32 mouse cellular contexts compared by ENCODE assay signal in genomic region chr8:122428163-122428562, GRCm38 (mm10). TPM values are rescaled to one million over a fixed set of nuclear protein-coding genes. Genes with fewer than 3 reads are reported as not detected.
DNase-seq lines count a peak whose midpoint lies in the region; ATAC-seq and TF ChIP-seq lines count a peak whose summit lies in the region.
"Had no signal": no experiment of that assay in that cellular context is flagged by ENCODE, and none has a peak within 500 bp of the region (broad histone marks: within the 10 kb centered on the region; RNA-seq: fewer than 3 reads in every experiment).

No protein-coding gene starts in this region.

- H3K36me3 ChIP-seq in liver, postnatal 0 days (replicated peaks; ENCODE audit: insufficient read depth, low read length), result peaks cover 19% of the 10 kb centered on the region
- H3K36me3 ChIP-seq in liver, embryonic 12.5 days, result peaks cover 12% of the 10 kb centered on the region; the same call in 1 of the 2 replicates
- peaks cover 33% of the 10 kb centered on the region for H3K36me3 ChIP-seq in spleen, adult 2 months (ENCODE audit: control insufficient read depth, insufficient read depth, low read length)
- peaks cover 17% of the 10 kb centered on the region for H3K36me3 ChIP-seq in splenic B cell, adult 2 months (ENCODE audit: control insufficient read depth, insufficient read depth, low read length, poor library complexity, severe bottlenecking)
- no peaks in the 10 kb centered on the region for H3K36me3 ChIP-seq in forebrain, embryonic 15.5 days
- H3K36me3 ChIP-seq: embryonic facial prominence, embryonic 12.5 days had no signal

- peak overlapping the region; percentile 24; the same call in 1 of the 2 replicates for H3K27ac ChIP-seq in liver, postnatal 0 days (ENCODE audit: low read depth)
- H3K27ac ChIP-seq in liver, embryonic 12.5 days, result no peak overlapping the region
- H3K27ac ChIP-seq in spleen, adult 2 months (ENCODE audit: insufficient read depth, low read length), result peak overlapping the region; percentile 80
- peak overlapping the region; percentile 63 for H3K27ac ChIP-seq in bone marrow, adult 2 months (ENCODE audit: control insufficient read depth, insufficient read depth, low read depth, low read length, poor library complexity)
- H3K27ac ChIP-seq in forebrain, embryonic 15.5 days (replicated peaks), result no peak overlapping the region
- H3K27ac ChIP-seq: embryonic facial prominence, embryonic 12.5 days; embryonic facial prominence, embryonic 15.5 days; heart, adult 2 months; heart, embryonic 10.5 days; heart, embryonic 13.5 days; hindbrain, embryonic 14.5 days; hindbrain, postnatal 0 days had no signal

- TF ChIP-seq CTCF in liver, postnatal 0 days (IDR thresholded peaks at IDR 0.05; ENCODE audit: low read depth), result no peak
- TF ChIP-seq CTCF in spleen, adult 2 months (IDR thresholded peaks at IDR 0.05; ENCODE audit: extremely low read depth, insufficient read depth, insufficient read length, insufficient replicate concordance), result no peak
- TF ChIP-seq CTCF in bone marrow, adult 2 months (IDR thresholded peaks at IDR 0.05; ENCODE audit: control insufficient read depth, insufficient read depth, low read length), result no peak

- TF ChIP-seq POLR2A in spleen, adult 2 months (IDR thresholded peaks at IDR 0.05; ENCODE audit: low read depth, low read length), result no peak
- no peak for TF ChIP-seq POLR2A in bone marrow, adult 2 months (IDR thresholded peaks at IDR 0.05; ENCODE audit: borderline replicate concordance, control insufficient read depth, low read depth, low read length)

- H3K27me3 ChIP-seq in liver, postnatal 0 days (ENCODE audit: insufficient read depth, low read length), result no peaks in the 10 kb centered on the region
- H3K27me3 ChIP-seq in liver, embryonic 12.5 days (replicated peaks), result no peaks in the 10 kb centered on the region; the same call in 1 of the 2 replicates
- no peaks in the 10 kb centered on the region for H3K27me3 ChIP-seq in spleen, adult 2 months (ENCODE audit: control insufficient read depth, insufficient read depth, low read length)
- H3K27me3 ChIP-seq in splenic B cell, adult 2 months (ENCODE audit: control insufficient read depth, insufficient read depth, low read length, poor library complexity, severe bottlenecking), result no peaks in the 10 kb centered on the region
- H3K27me3 ChIP-seq in forebrain, embryonic 15.5 days, result no peaks in the 10 kb centered on the region
- H3K27me3 ChIP-seq: CH12.LX; embryonic facial prominence, embryonic 12.5 days; embryonic facial prominence, embryonic 15.5 days; heart, embryonic 13.5 days had no signal

- peak overlapping the region; percentile 26; the same call in 1 of the 2 replicates for H3K4me2 ChIP-seq in liver, postnatal 0 days (ENCODE audit: low read depth, low read length)
- H3K4me2 ChIP-seq in liver, embryonic 12.5 days, result no peak overlapping the region
- no peak overlapping the region for H3K4me2 ChIP-seq in forebrain, embryonic 15.5 days (replicated peaks)
- H3K4me2 ChIP-seq: embryonic facial prominence, embryonic 12.5 days; embryonic facial prominence, embryonic 15.5 days; heart, embryonic 13.5 days; hindbrain, embryonic 14.5 days had no signal

- 64% methylated on average over 9 of the region's 9 CpGs for WGBS in liver, postnatal 0 days (ENCODE audit: insufficient replicate concordance)
- WGBS in liver, embryonic 12.5 days (ENCODE audit: insufficient replicate concordance), result 62% methylated on average over 9 of the region's 9 CpGs
- 45% methylated on average over 9 of the region's 9 CpGs for WGBS in spleen, adult 2 months
- 35% methylated on average over 9 of the region's 9 CpGs for WGBS in bone marrow, adult 2 months
- WGBS in forebrain, embryonic 15.5 days, result 91% methylated on average over 9 of the region's 9 CpGs

- no peak for DNase-seq in liver, postnatal 0 days
- peak in 1 of 2 experiments; percentile 58 for DNase-seq in spleen, adult 2 months (ENCODE audit: low read depth in 1 of 2, low spot score in 2 of 2)
- DNase-seq in spleen, adult 12 weeks (ENCODE audit: low spot score), result no peak
- peak; percentile 77 for DNase-seq in splenic B cell, adult 2 months (ENCODE audit: low read depth, low spot score)
- no peak for DNase-seq in yolk sac, embryonic 10.5 days (ENCODE audit: low spot score)
- DNase-seq: adrenal gland, postnatal 10 days; adrenal gland, postnatal 36 days; cerebellum, adult 11 months; cerebellum, adult 2 months; cerebellum, adult 9-11 months; cerebellum, postnatal 25 days; gastrocnemius, postnatal 10 days; gastrocnemius, postnatal 36 days; heart, postnatal 14 days; heart, postnatal 4 days had no signal

- peaks cover 21% of the 10 kb centered on the region for H3K4me1 ChIP-seq in liver, postnatal 0 days (ENCODE audit: insufficient read depth)
- H3K4me1 ChIP-seq in liver, embryonic 12.5 days, result peaks cover 33% of the 10 kb centered on the region
- peaks cover 25% of the 10 kb centered on the region; the same call in 1 of the 2 replicates for H3K4me1 ChIP-seq in spleen, adult 2 months (ENCODE audit: control insufficient read depth, insufficient read depth, insufficient read length)
- H3K4me1 ChIP-seq in bone marrow, adult 2 months (ENCODE audit: control insufficient read depth, insufficient read depth, low read length), result peaks cover 5% of the 10 kb centered on the region; the same call in 1 of the 2 replicates
- peaks cover 11% of the 10 kb centered on the region for H3K4me1 ChIP-seq in forebrain, embryonic 15.5 days

- no peak for TF ChIP-seq EP300 in liver, postnatal 0 days (IDR thresholded peaks at IDR 0.05; ENCODE audit: low read depth)

- H3K4me3 ChIP-seq in liver, postnatal 0 days (ENCODE audit: low read depth, low read length), result no peak overlapping the region
- no peak overlapping the region for H3K4me3 ChIP-seq in liver, embryonic 12.5 days
- H3K4me3 ChIP-seq in spleen, adult 2 months (ENCODE audit: extremely low read depth, insufficient read depth, insufficient read length), result peak overlapping the region; percentile 10; the same call in 1 of the 2 replicates
- H3K4me3 ChIP-seq in bone marrow, adult 2 months (replicated peaks; ENCODE audit: control insufficient read depth, low read depth, low read length), result no peak overlapping the region
- H3K4me3 ChIP-seq in forebrain, embryonic 15.5 days, result no peak overlapping the region
- H3K4me3 ChIP-seq: embryonic facial prominence, embryonic 12.5 days; embryonic facial prominence, embryonic 15.5 days; heart, adult 2 months; heart, embryonic 10.5 days; heart, embryonic 13.5 days had no signal

- H3K9me3 ChIP-seq in liver, postnatal 0 days (ENCODE audit: low read length), result no peaks in the 10 kb centered on the region
- H3K9me3 ChIP-seq in liver, embryonic 12.5 days (replicated peaks), result no peaks in the 10 kb centered on the region
- no peaks in the 10 kb centered on the region for H3K9me3 ChIP-seq in forebrain, embryonic 15.5 days
- H3K9me3 ChIP-seq: embryonic facial prominence, embryonic 12.5 days; embryonic facial prominence, embryonic 15.5 days; G1E; heart, embryonic 10.5 days; heart, embryonic 13.5 days had no signal

- no peak for ATAC-seq in liver, postnatal 0 days
- ATAC-seq in liver, embryonic 12.5 days, result no peak
- no peak for ATAC-seq in forebrain, embryonic 15.5 days (replicated peaks)
- ATAC-seq: forebrain, embryonic 14.5 days; hindbrain, postnatal 0 days; inflammation-experienced regulatory T-cells, adult 6 months had no signal

- no peak overlapping the region for H3K9ac ChIP-seq in liver, postnatal 0 days (replicated peaks)
- H3K9ac ChIP-seq in liver, embryonic 12.5 days, result no peak overlapping the region
- no peak overlapping the region for H3K9ac ChIP-seq in forebrain, embryonic 15.5 days (replicated peaks)
- H3K9ac ChIP-seq: embryonic facial prominence, embryonic 12.5 days; embryonic facial prominence, embryonic 15.5 days; heart, embryonic 13.5 days; hindbrain, embryonic 14.5 days had no signal

RNA-seq across cellular contexts. Expression of gene Cyba, which starts 4.6 kb away (rescaled TPM):
- polyA plus RNA-seq in liver, postnatal 0 days (2015; fragmentation: Nextera tagmentation; extraction: Ambion mirVana), result 211 and 220 TPM in 2 replicates
- polyA plus RNA-seq in liver, embryonic 12.5 days (2016; fragmentation: Nextera tagmentation; extraction: Ambion mirVana), result 149 and 160 TPM in 2 replicates
- polyA plus RNA-seq in spleen, adult 2 months (2012; rRNA removed), result 751 and 823 TPM in 2 replicates
- polyA plus RNA-seq in bone marrow, adult 2 months (2011; ENCODE audit: insufficient read depth, insufficient read length, low replicate concordance, missing spikeins), result 168 and 494 TPM in 2 replicates
- 30.1 and 32.8 TPM in 2 replicates for polyA plus RNA-seq in forebrain, embryonic 15.5 days (2015; fragmentation: Nextera tagmentation; extraction: Ambion mirVana)
- polyA plus RNA-seq: C2C12 had no signal

RNA-seq across cellular contexts. Expression of gene Il17c, which starts 6.3 kb away (rescaled TPM):
- not detected in 2 replicates for polyA plus RNA-seq in liver, postnatal 0 days (2015; fragmentation: Nextera tagmentation; extraction: Ambion mirVana)
- polyA plus RNA-seq in liver, embryonic 12.5 days (2016; fragmentation: Nextera tagmentation; extraction: Ambion mirVana), result not detected in 2 replicates
- polyA plus RNA-seq in spleen, adult 2 months (2012; rRNA removed), result 0.28 TPM in 1 of 2 replicates, not detected in the other
- polyA plus RNA-seq in bone marrow, adult 2 months (2011; ENCODE audit: insufficient read depth, insufficient read length, low replicate concordance, missing spikeins), result not detected in 2 replicates
- polyA plus RNA-seq in forebrain, embryonic 15.5 days (2015; fragmentation: Nextera tagmentation; extraction: Ambion mirVana), result not detected in 2 replicates
- polyA plus RNA-seq: embryonic facial prominence, embryonic 12.5 days; embryonic facial prominence, embryonic 15.5 days; forebrain, embryonic 11.5 days; forebrain, embryonic 14.5 days; G1E; heart, adult 2 months; heart, embryonic 10.5 days; heart, embryonic 13.5 days; hindbrain, embryonic 11.5 days; hindbrain, embryonic 14.5 days had no signal

RNA-seq across cellular contexts. Expression of gene Mvd, which starts 15.1 kb away (rescaled TPM):
- polyA plus RNA-seq in liver, postnatal 0 days (2015; fragmentation: Nextera tagmentation; extraction: Ambion mirVana), result 4.9 and 5.8 TPM in 2 replicates
- 29.3 and 31.4 TPM in 2 replicates for polyA plus RNA-seq in liver, embryonic 12.5 days (2016; fragmentation: Nextera tagmentation; extraction: Ambion mirVana)
- polyA plus RNA-seq in spleen, adult 2 months (2012; rRNA removed), result 17.0 and 20.5 TPM in 2 replicates
- 2.4 and 6.3 TPM in 2 replicates for polyA plus RNA-seq in bone marrow, adult 2 months (2011; ENCODE audit: insufficient read depth, insufficient read length, low replicate concordance, missing spikeins)
- 50.3 and 51.7 TPM in 2 replicates for polyA plus RNA-seq in forebrain, embryonic 15.5 days (2015; fragmentation: Nextera tagmentation; extraction: Ambion mirVana)

RNA-seq across cellular contexts. Expression of gene Snai3, which starts 32.4 kb away (rescaled TPM):
- 1.4 and 3.4 TPM in 2 replicates for polyA plus RNA-seq in liver, postnatal 0 days (2015; fragmentation: Nextera tagmentation; extraction: Ambion mirVana)
- 0.18 and 0.36 TPM in 2 replicates for polyA plus RNA-seq in liver, embryonic 12.5 days (2016; fragmentation: Nextera tagmentation; extraction: Ambion mirVana)
- 3.9 and 6.0 TPM in 2 replicates for polyA plus RNA-seq in spleen, adult 2 months (2012; rRNA removed)
- 2.2 TPM in 1 of 2 replicates, not detected in the other for polyA plus RNA-seq in bone marrow, adult 2 months (2011; ENCODE audit: insufficient read depth, insufficient read length, low replicate concordance, missing spikeins)
- polyA plus RNA-seq in forebrain, embryonic 15.5 days (2015; fragmentation: Nextera tagmentation; extraction: Ambion mirVana), result not detected in 2 replicates
- polyA plus RNA-seq: forebrain, embryonic 11.5 days; forebrain, embryonic 14.5 days; G1E; hindbrain, embryonic 11.5 days; hindbrain, embryonic 14.5 days; hindbrain, postnatal 0 days had no signal

RNA-seq across cellular contexts. Expression of gene Rnf166, which starts 47.7 kb away (rescaled TPM):
- 18.5 and 18.9 TPM in 2 replicates for polyA plus RNA-seq in liver, postnatal 0 days (2015; fragmentation: Nextera tagmentation; extraction: Ambion mirVana)
- 16.6 and 17.3 TPM in 2 replicates for polyA plus RNA-seq in liver, embryonic 12.5 days (2016; fragmentation: Nextera tagmentation; extraction: Ambion mirVana)
- 79.6 and 115 TPM in 2 replicates for polyA plus RNA-seq in spleen, adult 2 months (2012; rRNA removed)
- polyA plus RNA-seq in bone marrow, adult 2 months (2011; ENCODE audit: insufficient read depth, insufficient read length, low replicate concordance, missing spikeins), result 17.4 and 32.7 TPM in 2 replicates
- polyA plus RNA-seq in forebrain, embryonic 15.5 days (2015; fragmentation: Nextera tagmentation; extraction: Ambion mirVana), result 40.2 and 44.8 TPM in 2 replicates

Comparison
In these comparisons a context has a peak if more than half of its experiments do, and no peak if none do; other contexts are left out.
1. H3K27ac ChIP-seq: peak in liver, postnatal 0 days (single experiment), spleen, adult 2 months (single experiment) and bone marrow, adult 2 months (single experiment); none in liver, embryonic 12.5 days (single experiment) and forebrain, embryonic 15.5 days (single experiment).